ENCODE assay signal across 8 mouse cellular contexts in the genomic region with DNA sequence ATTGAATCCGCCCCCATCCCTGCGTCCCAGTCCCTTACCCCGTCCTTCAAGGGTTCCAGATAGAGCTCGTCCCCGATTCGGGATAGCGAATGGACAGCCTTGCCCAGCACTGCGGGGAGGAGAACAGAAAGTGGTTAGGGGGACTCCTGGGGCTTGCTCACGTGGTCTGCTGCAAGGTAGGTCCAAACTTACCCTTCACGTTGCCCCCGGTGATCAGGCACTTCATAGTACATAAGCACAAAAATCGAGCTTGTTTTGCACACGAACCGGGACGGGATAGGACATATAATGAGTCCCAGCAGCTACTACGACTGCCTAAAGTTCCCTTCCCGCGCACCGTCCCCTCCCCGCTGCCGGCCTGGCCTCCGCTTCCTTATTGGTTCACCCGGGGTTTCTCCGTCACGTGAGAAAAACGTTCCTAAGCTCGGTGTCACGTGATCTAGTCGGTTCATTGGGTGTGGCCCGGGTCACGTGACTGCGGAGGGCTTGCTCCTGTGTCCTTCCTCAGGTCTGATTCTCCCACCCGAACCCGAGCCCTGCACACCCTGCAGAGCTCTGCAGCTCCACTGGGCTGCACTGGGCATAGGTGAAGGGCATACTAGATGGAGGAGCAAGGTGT. TPM values are rescaled to one million over a fixed set of nuclear protein-coding genes. Genes with fewer than 3 reads are reported as not detected.
DNase-seq lines count a peak whose midpoint lies in the region; ATAC-seq and TF ChIP-seq lines count a peak whose summit lies in the region.

A gene (minus strand): TSS at position 372 of the 619 bp plus-strand sequence.

- H3K36me3 ChIP-seq in embryonic facial prominence, embryonic 14.5 days (ENCODE audit: control insufficient read depth, insufficient read depth, low read length): peaks cover 38% of the 10 kb centered on the region
- no peaks in the 10 kb centered on the region for H3K36me3 ChIP-seq in heart, adult 2 months (ENCODE audit: control insufficient read depth, insufficient read depth, low read length)
- peaks cover 37% of the 10 kb centered on the region for H3K36me3 ChIP-seq in limb, embryonic 13.5 days
- H3K36me3 ChIP-seq in midbrain, embryonic 16.5 days (ENCODE audit: control insufficient read depth, insufficient read depth, low read length): peaks cover 7% of the 10 kb centered on the region; the same call in 1 of the 2 replicates

- intact Hi-C loops in heart, adult 2 months (cut with DNase I): loop anchor here (1.0 to 5.0 kb wide), 3 partner anchors 9 to 104 kb away; a partner anchor contains a TSS

- peak; percentile 100 for DNase-seq in 3T3-L1 (ENCODE audit: low read depth, low spot score)
- peak; percentile 86 to 89 for DNase-seq in adrenal gland, postnatal 4 days (ENCODE audit: low spot score in 2 of 2)
- peak; percentile 99 for DNase-seq in embryonic facial prominence, embryonic 14.5 days (ENCODE audit: low spot score)
- peak; percentile 94 to 97 for DNase-seq in heart, adult 2 months
- DNase-seq in kidney, adult 8-10 months: peak; percentile 98
- peak; percentile 92 to 99 for DNase-seq in spleen, postnatal 10 days (ENCODE audit: low spot score in 2 of 2)

- H3K27me3 ChIP-seq in embryonic facial prominence, embryonic 14.5 days (replicated peaks; ENCODE audit: control insufficient read depth, insufficient read depth, low read length): no peaks in the 10 kb centered on the region
- no peaks in the 10 kb centered on the region for H3K27me3 ChIP-seq in heart, adult 2 months (ENCODE audit: control insufficient read depth, insufficient read depth, low read length)
- 0 out of 2 replicates have a peak, but pooled peaks cover 2% of the 10 kb centered on the region for H3K27me3 ChIP-seq in limb, embryonic 13.5 days
- peaks cover 2% of the 10 kb centered on the region for H3K27me3 ChIP-seq in midbrain, embryonic 16.5 days (ENCODE audit: control insufficient read depth, insufficient read depth, low read depth, low read length)

- peak within 1 kb of the TSS; percentile 61 for H3K4me3 ChIP-seq in embryonic facial prominence, embryonic 14.5 days (ENCODE audit: low read depth, low read length)
- peak within 1 kb of the TSS; percentile 76 for H3K4me3 ChIP-seq in heart, adult 2 months
- peak within 1 kb of the TSS; percentile 57 for H3K4me3 ChIP-seq in limb, embryonic 13.5 days
- peak within 1 kb of the TSS; percentile 57 for H3K4me3 ChIP-seq in midbrain, embryonic 16.5 days (ENCODE audit: low read depth, low read length)

- peak; percentile 77 for ATAC-seq in embryonic facial prominence, embryonic 14.5 days (ENCODE audit: low read depth)
- ATAC-seq in limb, embryonic 13.5 days (ENCODE audit: low FRiP score, low read depth): peak; percentile 86
- ATAC-seq in midbrain, embryonic 16.5 days: peak; percentile 88

- H3K4me2 ChIP-seq in embryonic facial prominence, embryonic 14.5 days (ENCODE audit: low read depth, low read length): peak within 1 kb of the TSS; percentile 92
- peak within 1 kb of the TSS; percentile 94 for H3K4me2 ChIP-seq in limb, embryonic 13.5 days (replicated peaks)
- peak within 1 kb of the TSS; percentile 97 for H3K4me2 ChIP-seq in midbrain, embryonic 16.5 days (ENCODE audit: low read length)

- TF ChIP-seq POLR2A in heart, adult 2 months (IDR thresholded peaks at IDR 0.05; ENCODE audit: insufficient read depth, low read depth, low read length): peak; percentile 97

- WGBS in embryonic facial prominence, embryonic 14.5 days: 0% methylated on average over 33 of the region's 34 CpGs
- under 1% methylated on average over 34 of the region's 34 CpGs for WGBS in heart, adult 2 months
- WGBS in limb, embryonic 13.5 days: under 1% methylated on average over 34 of the region's 34 CpGs
- under 1% methylated on average over 34 of the region's 34 CpGs for WGBS in midbrain, embryonic 16.5 days

- no peak for TF ChIP-seq CTCF in heart, adult 2 months (IDR thresholded peaks at IDR 0.05)

- no peaks in the 10 kb centered on the region for H3K79me2 ChIP-seq in heart, adult 2 months (replicated peaks; ENCODE audit: control insufficient read depth, insufficient read depth, low read length)

- peak within 1 kb of the TSS; percentile 74 for H3K9ac ChIP-seq in embryonic facial prominence, embryonic 14.5 days (ENCODE audit: low read depth, low read length)
- H3K9ac ChIP-seq in heart, adult 2 months (ENCODE audit: low read depth, low read length): peak within 1 kb of the TSS; percentile 74
- peak within 1 kb of the TSS; percentile 77 for H3K9ac ChIP-seq in limb, embryonic 13.5 days
- H3K9ac ChIP-seq in midbrain, embryonic 16.5 days (ENCODE audit: low read depth, low read length): peak within 1 kb of the TSS; percentile 85

- TF ChIP-seq EP300 in heart, adult 2 months (IDR thresholded peaks at IDR 0.05; ENCODE audit: insufficient read depth, low read depth, low read length): no peak

- no peaks in the 10 kb centered on the region for H3K9me3 ChIP-seq in embryonic facial prominence, embryonic 14.5 days (ENCODE audit: control insufficient read depth, low read length)
- H3K9me3 ChIP-seq in limb, embryonic 13.5 days: no peaks in the 10 kb centered on the region
- no peaks in the 10 kb centered on the region for H3K9me3 ChIP-seq in midbrain, embryonic 16.5 days (replicated peaks; ENCODE audit: control insufficient read depth, low read length, poor library complexity, severe bottlenecking)

- H3K27ac ChIP-seq in embryonic facial prominence, embryonic 14.5 days (replicated peaks; ENCODE audit: low read depth, low read length): peak within 1 kb of the TSS; percentile 58; the same call in 1 of the 2 replicates
- H3K27ac ChIP-seq in heart, adult 2 months: peak within 1 kb of the TSS; percentile 84
- peak within 1 kb of the TSS; percentile 39 for H3K27ac ChIP-seq in limb, embryonic 13.5 days
- H3K27ac ChIP-seq in midbrain, embryonic 16.5 days (ENCODE audit: low read length): peak within 1 kb of the TSS; percentile 70; the same call in 1 of the 2 replicates

- H3K4me1 ChIP-seq in embryonic facial prominence, embryonic 14.5 days (ENCODE audit: control insufficient read depth, insufficient read depth, low read length): peaks cover 14% of the 10 kb centered on the region
- peaks cover 13% of the 10 kb centered on the region for H3K4me1 ChIP-seq in heart, adult 2 months (ENCODE audit: control insufficient read depth, insufficient read depth, low read length)
- H3K4me1 ChIP-seq in limb, embryonic 13.5 days: peaks cover 32% of the 10 kb centered on the region
- H3K4me1 ChIP-seq in midbrain, embryonic 16.5 days (ENCODE audit: control insufficient read depth, insufficient read depth, low read length): peaks cover 23% of the 10 kb centered on the region

RNA-seq across cellular contexts. Expression of the gene that starts here (rescaled TPM):
- total RNA-seq in adrenal gland, postnatal 4 days (2021): 10 to 100 TPM; 14.7 to 16.2 TPM
- 28.9 and 32.4 TPM in 2 replicates for polyA plus RNA-seq in embryonic facial prominence, embryonic 14.5 days (2014; fragmentation: Nextera tagmentation; extraction: Ambion mirVana)
- total RNA-seq in heart, adult 2 months (2021): 1 to 10 TPM; 4.1 to 4.4 TPM
- 13.5 and 13.9 TPM in 2 replicates for polyA plus RNA-seq in heart, adult 2 months (2012; rRNA removed)
- 36.2 and 38.1 TPM in 2 replicates for polyA plus RNA-seq in limb, embryonic 13.5 days (2015; fragmentation: Nextera tagmentation; extraction: Ambion mirVana)
- polyA plus RNA-seq in midbrain, embryonic 16.5 days (2015; fragmentation: Nextera tagmentation; extraction: Ambion mirVana): 24.1 and 25.0 TPM in 2 replicates

Comparison
In these comparisons a context has a peak if more than half of its experiments do, and no peak if none do; other contexts are left out.
1. Peak in every context shown above with its lines: DNase-seq, ATAC-seq, H3K4me3 ChIP-seq and H3K27ac ChIP-seq.